8 mouse cellular contexts compared by ENCODE assay signal in genomic region chr8:122280588-122281316, GRCm38 (mm10). TPM values are rescaled to one million over a fixed set of nuclear protein-coding genes. Genes with fewer than 3 reads are reported as not detected.
DNase-seq lines count a peak whose midpoint lies in the region; ATAC-seq and TF ChIP-seq lines count a peak whose summit lies in the region.

No protein-coding gene starts in this region.

- peaks cover 15% of the 10 kb centered on the region for H3K4me1 ChIP-seq in brown adipose tissue, adult 24 weeks (ENCODE audit: control insufficient read depth, insufficient read depth, insufficient read length, low read length)
- H3K4me1 ChIP-seq in liver, embryonic 12.5 days: peaks cover 70% of the 10 kb centered on the region
- H3K4me1 ChIP-seq in neural tube, embryonic 14.5 days (ENCODE audit: control insufficient read depth, insufficient read depth, low read length): peaks cover 24% of the 10 kb centered on the region

- H3K4me2 ChIP-seq in liver, embryonic 12.5 days: peak overlapping the region; percentile 85
- H3K4me2 ChIP-seq in neural tube, embryonic 14.5 days (ENCODE audit: low read depth, low read length): peak overlapping the region; percentile 98; the same call in 1 of the 2 replicates

- no peaks in the 10 kb centered on the region for H3K9me3 ChIP-seq in liver, embryonic 12.5 days (replicated peaks)
- H3K9me3 ChIP-seq in neural tube, embryonic 14.5 days (ENCODE audit: control insufficient read depth, low read length): no peaks in the 10 kb centered on the region

- H3K36me3 ChIP-seq in liver, embryonic 12.5 days: peaks cover 11% of the 10 kb centered on the region; the same call in 1 of the 2 replicates
- no peaks in the 10 kb centered on the region for H3K36me3 ChIP-seq in neural tube, embryonic 14.5 days (ENCODE audit: control insufficient read depth, insufficient read depth, low read length)

- peak overlapping the region; percentile 59 for H3K9ac ChIP-seq in liver, embryonic 12.5 days
- H3K9ac ChIP-seq in neural tube, embryonic 14.5 days (replicated peaks; ENCODE audit: low read depth, low read length): no peak overlapping the region

- no peaks in the 10 kb centered on the region for H3K27me3 ChIP-seq in liver, embryonic 12.5 days (replicated peaks)
- H3K27me3 ChIP-seq in neural tube, embryonic 14.5 days (ENCODE audit: control insufficient read depth, insufficient read depth, low read length): peaks cover 12% of the 10 kb centered on the region

- no peak for DNase-seq in left cerebral cortex, adult 2 months (ENCODE audit: extremely low spot score in 1 of 2, low spot score in 2 of 2)
- DNase-seq in left cerebral cortex, postnatal 36 days (ENCODE audit: low spot score in 2 of 2): no peak
- DNase-seq in left cerebral cortex, adult 9 months (ENCODE audit: low spot score in 2 of 2): no peak
- DNase-seq in left cerebral cortex, postnatal 14 days (ENCODE audit: low spot score in 2 of 2): no peak

- peak overlapping the region; percentile 32 for H3K4me3 ChIP-seq in left cerebral cortex, adult 2 months
- peak overlapping the region; percentile 55 for H3K4me3 ChIP-seq in brown adipose tissue, adult 24 weeks (ENCODE audit: insufficient read depth, low read depth, low read length)
- H3K4me3 ChIP-seq in liver, embryonic 12.5 days: peak overlapping the region; percentile 96
- H3K4me3 ChIP-seq in neural tube, embryonic 14.5 days (ENCODE audit: low read depth, low read length): no peak overlapping the region

- WGBS in liver, embryonic 12.5 days (ENCODE audit: insufficient replicate concordance): 8% methylated on average over 20 of the region's 20 CpGs
- WGBS in neural tube, embryonic 14.5 days: 15% methylated on average over 20 of the region's 20 CpGs

- peak; percentile 12 for ATAC-seq in granulocyte monocyte progenitor cell, adult 5-6 weeks (replicated peaks; ENCODE audit: poor library complexity, severe bottlenecking)
- ATAC-seq in liver, embryonic 12.5 days: peak; percentile 54
- peak; percentile 16 for ATAC-seq in neural tube, embryonic 14.5 days (ENCODE audit: low read depth)

- intact Hi-C loops in left cerebral cortex, adult 2 months (cut with DNase I): loop anchor here (5.0 to 10.0 kb wide), 2 partner anchors 162 to 194 kb away; partner anchors contain the start of genes Ctu2, Mvd and Rnf166
- intact Hi-C loops in left cerebral cortex, postnatal 36 days (cut with DNase I): no loop called here
- intact Hi-C loops in left cerebral cortex, postnatal 14 days (cut with DNase I): no loop called here

- peak overlapping the region; percentile 42 for H3K27ac ChIP-seq in left cerebral cortex, adult 2 months
- H3K27ac ChIP-seq in brown adipose tissue, adult 24 weeks (replicated peaks; ENCODE audit: low read depth, low read length): peak overlapping the region; percentile 61
- H3K27ac ChIP-seq in liver, embryonic 12.5 days: peak overlapping the region; percentile 97
- no peak overlapping the region for H3K27ac ChIP-seq in neural tube, embryonic 14.5 days (ENCODE audit: low read depth, low read length)

- TF ChIP-seq CTCF in left cerebral cortex, adult 2 months (IDR thresholded peaks at IDR 0.05): no peak

RNA-seq across cellular contexts. Expression of gene Zfpm1, which starts 1.2 kb away (rescaled TPM):
- 10 to 100 TPM; 39.5 to 42.1 TPM for total RNA-seq in left cerebral cortex, adult 2 months (2021)
- total RNA-seq in left cerebral cortex, postnatal 36 days (2021): 10 to 100 TPM; 33.9 to 35.3 TPM
- polyA plus RNA-seq in brown adipose tissue, adult 24 weeks (2012; ENCODE audit: insufficient read depth, insufficient read length, missing spikeins): 3.4 and 6.1 TPM in 2 replicates
- total RNA-seq in granulocyte monocyte progenitor cell, adult 5-6 weeks (2014; fragmentation: Nextera tagmentation): 1.7 and 3.4 TPM in 2 replicates
- total RNA-seq in granulocyte monocyte progenitor cell, adult 5-6 weeks (2017): 5.5 and 7.9 TPM in 2 replicates
- polyA plus RNA-seq in liver, embryonic 12.5 days (2016; fragmentation: Nextera tagmentation; extraction: Ambion mirVana): 27.6 and 28.4 TPM in 2 replicates
- 1.2 and 1.4 TPM in 2 replicates for polyA plus RNA-seq in neural tube, embryonic 14.5 days (2014; fragmentation: Nextera tagmentation; extraction: Ambion mirVana)
- total RNA-seq in left cerebral cortex, postnatal 14 days (2021): 10 to 100 TPM; 20.4 to 25.2 TPM
